Mouse (Mus musculus) 416B (cell line): Measurements from ENCODE around the gene Atl1.

Source experiments
- DNase-seq: peaks from one replicate; pipeline ENCODE4 v3.0.0; 2011; ENCODE audit warnings: low read depth

Atl1 gene

GRCm38 (mm10) chr12:69884053-69884452 is 8.4 kb upstream of the Atl1 start:
- DNase-seq, result no peak

- peak; percentile 70 for DNase-seq
These were observed 7.1 kb upstream of the Atl1 start for GRCm38 (mm10) chr12:69885170-69885923.

GRCm38 (mm10) chr12:69887776-69888175 is 4.6 kb upstream of the Atl1 start:
- DNase-seq, result peak; percentile 51

DNA sequence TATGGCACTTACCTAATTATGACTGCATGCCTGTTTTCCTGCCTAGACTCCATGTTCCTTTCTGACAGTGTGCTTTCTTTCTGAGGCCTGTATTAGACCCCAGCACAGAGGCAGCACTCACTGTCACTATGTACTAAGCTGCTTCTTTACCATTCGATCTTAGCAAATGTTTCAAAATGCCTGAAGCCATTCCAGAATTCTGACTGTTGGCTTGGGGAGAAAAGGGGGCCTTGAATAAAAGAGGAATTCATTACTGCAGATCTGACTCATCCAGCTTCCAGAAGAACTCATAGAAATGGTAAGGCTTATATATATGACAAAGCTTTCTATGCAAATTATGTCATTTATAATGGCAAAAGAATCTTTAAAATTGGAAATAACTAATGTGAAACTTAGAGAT is 4.1 kb upstream of the Atl1 start:
- DNase-seq, result no peak

GRCm38 (mm10) chr12:69890051-69890450 is 2.4 kb upstream of the Atl1 start:
- DNase-seq, result no peak

GRCm38 (mm10) chr12:69890476-69890875 is 1.9 kb upstream of the Atl1 start:
- DNase-seq, result no peak

DNA sequence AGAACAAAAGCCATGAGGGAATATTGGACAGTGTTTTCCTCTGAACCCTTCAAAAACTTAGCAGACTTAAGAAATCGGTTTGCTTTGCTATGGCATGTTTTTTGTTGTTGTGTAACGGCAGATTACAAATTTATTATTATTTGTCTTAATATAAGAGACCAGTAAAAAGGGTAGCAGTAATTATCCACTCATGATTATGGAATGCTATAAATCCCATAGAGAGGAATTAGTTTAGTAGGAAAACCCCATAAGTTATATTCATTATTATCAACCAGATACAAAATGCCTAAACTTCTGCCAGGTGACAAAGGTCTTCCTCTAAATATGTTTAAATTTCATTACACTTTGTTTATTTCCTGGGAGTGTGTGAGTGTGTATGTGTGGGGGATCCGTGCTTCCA is 693 bp upstream of the Atl1 start:
- DNase-seq, result no peak

GRCm38 (mm10) chr12:69893927-69894326 is 1.5 kb downstream of the Atl1 start:
- no peak for DNase-seq

DNA sequence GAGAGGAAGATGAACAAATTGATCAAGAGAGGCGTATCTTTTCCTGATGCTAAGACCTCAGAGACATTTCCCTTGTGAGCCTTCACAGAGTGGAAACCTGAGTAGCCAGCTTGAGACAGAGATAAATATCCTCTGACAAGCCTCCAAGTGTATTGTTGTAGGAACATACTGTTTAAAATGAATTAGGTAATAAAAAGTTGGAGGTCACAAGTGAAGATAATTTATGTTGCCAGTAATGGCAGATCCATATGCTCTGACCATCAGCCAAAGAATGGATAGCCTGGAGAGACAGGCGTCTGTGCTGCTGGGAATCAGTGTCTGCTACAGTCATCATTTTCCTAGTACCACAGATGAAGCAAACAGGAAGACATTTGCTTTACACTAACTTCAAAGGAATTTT is 2.6 kb downstream of the Atl1 start:
- DNase-seq, result no peak

GRCm38 (mm10) chr12:69898119-69898518 is 5.7 kb downstream of the Atl1 start:
- DNase-seq, result no peak

GRCm38 (mm10) chr12:69904991-69905390 is 12.6 kb downstream of the Atl1 start:
- DNase-seq, result no peak

GRCm38 (mm10) chr12:69907667-69908510 is 15.5 kb downstream of the Atl1 start:
- no peak for DNase-seq

DNA sequence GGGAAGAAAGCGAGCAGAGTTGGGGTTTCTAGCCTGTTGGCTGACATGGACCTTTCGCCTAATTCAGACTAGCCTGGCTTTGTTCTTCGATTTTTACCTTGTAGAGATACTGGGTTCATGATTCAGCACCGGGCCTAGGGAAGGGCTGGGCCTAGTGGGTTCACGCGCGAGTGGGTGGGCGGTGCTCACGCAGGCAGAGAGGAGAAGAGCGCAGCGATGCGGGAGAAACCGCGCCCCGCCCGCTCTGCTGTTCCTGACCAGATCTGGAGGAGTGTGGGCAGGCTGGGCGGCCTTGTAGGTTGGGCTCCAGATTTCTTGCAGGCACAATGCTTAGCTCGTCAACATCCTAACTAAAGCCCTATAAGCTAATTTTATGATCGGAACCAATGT is 16.1 kb downstream of the Atl1 start:
- DNase-seq, result no peak

DNA sequence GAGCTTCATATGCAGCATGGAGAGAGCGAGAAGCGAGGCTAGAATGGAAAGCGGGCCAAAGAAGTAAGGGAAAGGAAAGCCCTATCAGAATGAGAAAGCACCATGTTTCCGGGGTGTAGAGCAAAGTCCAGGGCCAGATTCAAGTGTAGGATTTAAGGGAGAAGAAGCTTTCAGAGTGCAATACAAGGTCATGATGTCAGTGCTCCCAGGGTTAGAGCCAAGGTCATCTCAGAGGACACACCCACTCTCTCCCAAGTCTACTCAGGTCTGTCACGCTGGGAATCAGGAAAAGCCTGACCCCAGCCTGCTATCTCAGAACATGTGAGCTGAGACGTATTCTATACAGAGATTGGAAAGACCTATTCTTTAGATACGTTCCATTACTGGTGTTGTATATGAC is 19.5 kb downstream of the Atl1 start:
- DNase-seq, result no peak

GRCm38 (mm10) chr12:69912737-69913136 is 20.3 kb downstream of the Atl1 start:
- no peak for DNase-seq

GRCm38 (mm10) chr12:69917870-69918269 is 25.5 kb downstream of the Atl1 start:
- no peak for DNase-seq

DNA sequence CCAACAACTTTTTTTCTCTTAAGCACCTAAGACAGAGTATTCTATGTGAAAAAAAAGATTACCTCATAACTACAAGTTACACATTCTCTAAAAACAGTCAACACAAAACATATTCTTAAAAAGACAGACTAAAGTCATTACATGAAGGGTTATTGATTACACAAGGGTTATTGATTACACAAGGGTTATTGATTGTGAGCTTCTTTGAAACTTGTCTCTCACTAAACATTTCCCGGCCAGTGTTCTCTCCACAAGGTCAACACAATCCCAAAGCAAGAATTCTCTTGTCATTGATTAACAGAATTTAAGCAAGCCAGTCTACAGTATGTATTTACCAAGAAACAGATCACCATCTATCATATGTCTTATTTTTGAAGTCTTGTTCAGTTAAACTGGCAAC is 29.7 kb downstream of the Atl1 start:
- no peak for DNase-seq

GRCm38 (mm10) chr12:69923128-69923527 is 30.7 kb downstream of the Atl1 start:
- DNase-seq, result no peak

DNA sequence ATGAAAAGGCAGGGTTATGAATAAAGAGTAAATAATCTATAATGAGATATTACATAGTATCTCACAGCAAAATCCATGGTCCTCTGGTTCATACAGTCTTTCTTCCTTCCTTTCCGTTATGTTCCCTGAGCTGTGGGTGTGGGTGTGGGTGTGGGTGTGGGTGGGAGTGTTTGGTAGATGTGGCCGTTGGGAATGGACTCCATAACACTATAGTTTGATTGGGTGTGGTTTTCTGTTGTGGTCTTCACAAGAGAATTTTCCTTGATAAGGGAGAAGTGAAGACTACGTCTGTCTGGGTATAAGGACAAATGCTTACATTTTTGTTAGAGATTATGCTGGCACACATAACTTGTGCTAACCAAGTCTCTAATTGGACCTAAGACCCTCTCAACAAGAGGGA is 31.2 kb downstream of the Atl1 start:
- DNase-seq, result no peak

GRCm38 (mm10) chr12:69924012-69924411 is 31.6 kb downstream of the Atl1 start:
- peak; percentile 73 for DNase-seq

DNA sequence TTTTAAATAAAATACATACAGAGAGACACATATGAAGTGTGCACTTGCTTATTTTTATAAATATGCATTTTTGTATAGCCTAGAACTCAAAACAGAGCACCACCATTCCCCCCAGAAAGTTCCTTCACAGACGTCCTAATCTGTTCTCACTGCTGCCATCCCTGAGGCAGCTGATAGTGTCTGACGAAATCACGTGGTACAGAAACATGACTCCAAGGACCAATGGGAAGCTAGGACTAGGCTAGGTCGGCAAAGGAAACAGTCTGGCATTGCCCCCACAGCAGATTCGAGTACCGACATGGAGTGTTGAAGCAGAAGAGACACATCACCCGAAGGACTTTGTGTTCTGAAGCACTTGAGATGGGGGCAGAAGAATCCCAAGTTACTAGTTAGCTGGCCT is 34.3 kb downstream of the Atl1 start:
- DNase-seq, result peak; percentile 28

DNA sequence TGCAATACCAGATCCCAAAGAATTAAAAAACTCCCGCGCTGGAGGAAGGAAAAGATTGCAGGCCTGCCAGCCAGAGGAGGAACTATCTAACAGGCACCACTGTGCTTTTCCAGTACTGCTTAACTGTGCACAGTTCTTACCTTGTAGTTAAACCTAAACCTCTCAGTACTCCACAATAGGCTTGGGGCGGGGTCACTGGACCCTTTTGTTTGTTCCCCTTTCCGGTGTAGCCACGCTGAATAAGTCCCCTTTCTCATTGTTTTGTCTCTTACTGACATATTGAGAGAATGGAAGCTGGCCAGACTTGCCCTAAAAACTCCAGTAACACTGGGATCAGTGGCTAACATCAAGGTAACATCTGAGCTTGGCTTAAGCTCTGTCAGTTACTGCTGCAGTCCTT is 45.3 kb downstream of the Atl1 start:
- DNase-seq, result no peak

DNA sequence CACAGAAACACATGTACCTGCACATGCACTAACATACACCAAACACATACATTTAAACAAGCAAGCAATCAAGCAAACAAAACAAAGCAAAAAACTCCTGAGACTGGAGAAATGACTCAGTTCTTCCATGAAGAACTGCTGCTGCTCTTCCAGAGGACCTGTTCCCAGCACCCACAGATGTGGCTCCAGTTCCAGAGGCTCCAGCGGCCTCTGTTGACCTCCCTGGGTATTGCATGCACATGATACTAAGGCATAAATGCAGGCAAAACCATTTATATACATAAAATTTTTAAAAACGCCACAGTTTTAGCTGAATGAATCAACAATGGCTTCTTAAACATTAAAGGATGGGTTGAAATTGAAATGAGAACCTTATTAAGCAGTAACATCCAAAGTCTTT is 46.9 kb downstream of the Atl1 start:
- DNase-seq, result peak; percentile 46
